8 mouse cellular contexts compared by ENCODE assay signal in the genomic region with DNA sequence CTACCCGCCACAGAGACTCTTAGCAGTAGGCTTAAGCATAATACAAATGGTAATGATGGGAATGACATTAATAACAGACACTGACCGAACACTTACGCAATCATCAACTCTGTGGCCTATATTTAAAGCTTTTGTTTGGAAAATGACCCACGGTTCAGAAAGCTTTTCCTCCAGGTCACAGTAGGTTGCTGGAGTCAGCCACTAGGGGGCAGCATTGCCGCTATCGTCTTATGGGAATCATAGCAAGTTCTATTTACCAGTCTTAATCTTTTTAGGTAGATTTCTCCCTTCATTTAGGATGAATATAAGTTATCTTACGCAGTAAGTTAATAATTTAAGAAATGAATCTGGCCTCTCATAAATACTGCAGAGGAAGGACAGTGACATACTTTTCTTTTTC.
DNase-seq lines count a peak whose midpoint lies in the region; ATAC-seq lines count a peak whose summit lies in the region.
"Had no signal": no experiment of that assay in that cellular context is flagged by ENCODE, and none has a peak within 500 bp of the region (broad histone marks: within the 10 kb centered on the region; RNA-seq: fewer than 3 reads in every experiment).

No protein-coding gene starts in this region.

- H3K9me3 ChIP-seq in embryonic facial prominence, embryonic 14.5 days (ENCODE audit: control insufficient read depth, low read length): no peaks in the 10 kb centered on the region
- H3K9me3 ChIP-seq: limb, embryonic 15.5 days had no signal

- H3K9ac ChIP-seq in embryonic facial prominence, embryonic 14.5 days (ENCODE audit: low read depth, low read length): no peak overlapping the region
- H3K9ac ChIP-seq: limb, embryonic 15.5 days had no signal

- peak; percentile 33 for DNase-seq in right cerebral cortex, adult 18-20 months
- no peak for DNase-seq in right cerebral cortex, postnatal 25 days
- DNase-seq in adrenal gland, postnatal 4 days (ENCODE audit: low spot score in 2 of 2): peak; percentile 52 to 69
- peak; percentile 77 for DNase-seq in embryonic facial prominence, embryonic 14.5 days (ENCODE audit: low spot score)
- DNase-seq in kidney, postnatal 4 days: peak; percentile 89 to 90
- peak; percentile 77 for DNase-seq in lung, postnatal 10 days
- peak; percentile 36 to 84 for DNase-seq in spleen, postnatal 4 days (ENCODE audit: low spot score in 2 of 2)

- WGBS in embryonic facial prominence, embryonic 14.5 days: 24% methylated on average over 7 of the region's 7 CpGs

- no peaks in the 10 kb centered on the region for H3K27me3 ChIP-seq in embryonic facial prominence, embryonic 14.5 days (replicated peaks; ENCODE audit: control insufficient read depth, insufficient read depth, low read length)
- H3K27me3 ChIP-seq: limb, embryonic 15.5 days had no signal

- no peak overlapping the region for H3K27ac ChIP-seq in embryonic facial prominence, embryonic 14.5 days (replicated peaks; ENCODE audit: low read depth, low read length)
- H3K27ac ChIP-seq: limb, embryonic 15.5 days had no signal

- no peaks in the 10 kb centered on the region for H3K4me1 ChIP-seq in embryonic facial prominence, embryonic 14.5 days (ENCODE audit: control insufficient read depth, insufficient read depth, low read length)
- H3K4me1 ChIP-seq: limb, embryonic 15.5 days had no signal

- no peak for ATAC-seq in embryonic facial prominence, embryonic 14.5 days (ENCODE audit: low read depth)

- H3K36me3 ChIP-seq in embryonic facial prominence, embryonic 14.5 days (ENCODE audit: control insufficient read depth, insufficient read depth, low read length): no peaks in the 10 kb centered on the region
- H3K36me3 ChIP-seq: limb, embryonic 15.5 days had no signal

- H3K4me2 ChIP-seq in embryonic facial prominence, embryonic 14.5 days (ENCODE audit: low read depth, low read length): no peak overlapping the region
- H3K4me2 ChIP-seq: limb, embryonic 15.5 days had no signal

- H3K4me3 ChIP-seq in embryonic facial prominence, embryonic 14.5 days (ENCODE audit: low read depth, low read length): no peak overlapping the region
- H3K4me3 ChIP-seq: limb, embryonic 15.5 days had no signal
